Mouse (Mus musculus) cortical plate, adult 2 months (tissue): ENCODE results near the gene Alg9.

Source experiments
- CTCF ChIP-seq: fragments of 200-500 bp; IDR thresholded peaks from 2 replicates; pipeline ENCODE4 v1.5.1; 2011; ENCODE audit warnings: mild to moderate bottlenecking, control low read depth, low read length; ENCODE audit not compliant: insufficient read depth; ENCODE audit errors: extremely low read depth
- POLR2A ChIP-seq: fragments of 200-500 bp; IDR thresholded peaks from 2 replicates; pipeline ENCODE4 v1.6.1; 2011; ENCODE audit warnings: mild to moderate bottlenecking, low read length, control low read depth; ENCODE audit not compliant: insufficient read depth; ENCODE audit errors: extremely low read depth

DNA sequence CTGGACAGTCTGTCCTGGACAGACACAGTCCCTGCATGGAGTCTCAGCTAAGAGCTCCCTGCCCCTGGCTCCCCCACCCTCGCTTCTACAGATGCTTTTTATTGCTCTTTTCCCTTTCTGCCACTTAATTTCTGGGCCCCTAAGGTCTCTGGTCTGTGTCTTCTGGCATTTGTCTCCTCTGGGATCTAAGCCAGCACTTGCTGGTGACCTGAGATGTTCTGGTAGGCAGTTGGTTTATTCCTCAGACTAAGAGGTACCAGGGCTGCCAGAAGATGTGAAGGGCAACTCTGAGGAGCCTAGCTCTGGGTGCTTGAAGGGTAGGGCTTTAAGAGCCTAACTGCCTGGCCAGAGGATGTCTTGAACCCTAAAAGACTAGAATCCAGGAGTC is 110.8 kb downstream of the Alg9 start:
- TF ChIP-seq CTCF (no peak), POLR2A (no peak)
